Mouse (Mus musculus): ENCODE measurements around the gene Fam92b. TPM values are rescaled to one million over a fixed set of nuclear protein-coding genes. Genes with fewer than 3 reads are reported as not detected.

Gene Fam92b
- not detected for polyA plus RNA-seq (2012; fragmentation: generic; extraction: Trizol)

DNA sequence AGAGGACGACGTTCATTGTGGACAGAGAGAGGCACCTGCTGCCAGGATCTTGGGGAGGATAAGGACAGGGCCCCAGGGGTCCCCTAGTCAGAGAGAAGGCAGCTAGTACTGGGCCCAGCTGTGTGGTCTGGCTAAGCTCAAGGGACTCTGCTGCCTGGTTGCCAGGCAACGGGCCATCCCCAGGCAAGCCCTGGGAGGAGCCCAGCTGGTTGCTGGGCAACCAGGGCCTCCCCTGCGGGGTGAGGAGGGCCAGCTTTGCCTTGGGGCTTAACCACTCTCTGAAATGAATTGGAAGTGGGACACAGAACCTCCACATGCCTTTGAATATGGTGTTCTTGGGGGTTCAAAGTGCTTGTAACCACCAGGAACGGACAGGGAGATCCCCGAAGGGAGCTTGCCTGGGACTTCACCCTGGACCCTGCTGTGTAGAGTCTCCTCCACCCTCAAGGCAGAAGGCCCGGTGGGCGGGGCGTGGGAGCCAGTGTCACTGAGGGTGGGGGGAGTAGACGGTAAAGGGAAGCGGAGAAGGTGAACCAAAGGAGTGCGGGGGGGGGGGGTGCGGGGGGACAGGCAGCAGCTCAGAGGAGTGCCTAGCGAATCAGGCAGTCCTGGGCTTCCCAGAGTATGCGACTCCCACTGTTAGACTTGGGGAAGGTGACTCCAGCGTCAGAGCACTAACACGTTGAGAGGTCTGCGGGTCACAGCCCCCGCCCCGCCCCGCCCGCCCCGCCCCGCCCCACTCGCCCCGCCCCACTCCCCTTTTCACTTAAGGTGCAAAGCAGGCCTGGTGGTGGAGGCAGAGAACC, at the start of gene Fam92b:
TSS of gene Fam92b (minus strand) at position 149 of the 806 bp plus-strand sequence.

Other genes starting within 250 kb of the Fam92b start
- under 1 TPM; 0.09 to 0.24 TPM for gene Crispld2, start 185.0 kb downstream of the Fam92b start, polyA plus RNA-seq (2012; fragmentation: generic; extraction: Trizol)
- gene Zdhhc7, start 76.0 kb downstream of the Fam92b start, polyA plus RNA-seq (2012; fragmentation: generic; extraction: Trizol): 10 to 100 TPM; 16.1 to 35.1 TPM
- gene 6430548M08Rik, start 63.3 kb downstream of the Fam92b start, polyA plus RNA-seq (2012; fragmentation: generic; extraction: Trizol): 1 to 10 TPM; 3.2 to 4.4 TPM
- gene Gse1, start 51.0 kb upstream of the Fam92b start, polyA plus RNA-seq (2012; fragmentation: generic; extraction: Trizol): 1 to 10 TPM in 1 of 2 experiments, under 1 TPM in 1; 0.95 to 8.0 TPM